Mouse (Mus musculus) testis, postnatal 10 days (tissue): ENCODE data around the gene Arpc5.
"Not testable (repeated sequence)": the region's sequence is repeated elsewhere in the genome, so short reads cannot be mapped to it uniquely, and the experiment has no call there.

Experiments used
- DNase-seq: peaks from one replicate; pipeline ENCODE4 v3.0.0; 2021; ENCODE audit warnings: low spot score

Gene Arpc5

GRCm38 (mm10) chr1:152766032-152766772, at the start of gene Arpc5, which contains the start of gene Rgl1:
TSS of gene Arpc5 (plus strand) at chr1:152766542.
TSS of gene Rgl1 (minus strand) at chr1:152766351.
- DNase-seq: peak; percentile 99

DNA sequence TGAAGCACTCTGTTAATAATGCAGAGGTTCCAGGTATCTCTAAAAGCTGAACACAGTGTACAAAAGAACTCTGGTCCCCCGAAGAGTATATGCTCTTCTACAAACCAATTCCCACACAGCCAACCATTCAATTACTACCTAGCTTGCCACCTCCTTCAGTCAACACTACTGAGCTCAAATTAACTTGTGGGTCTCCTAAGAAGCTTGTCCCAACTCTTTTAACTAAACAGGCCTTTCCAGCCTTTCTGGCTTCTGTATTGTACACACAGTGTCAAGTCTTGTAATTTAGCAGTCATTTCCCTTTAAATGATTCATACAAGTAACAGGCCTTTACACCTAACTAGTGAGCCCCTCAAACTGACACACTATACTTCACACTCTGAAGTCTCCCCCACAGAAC, 49.0 kb upstream of the Arpc5 start:
- DNase-seq: no peak

DNA sequence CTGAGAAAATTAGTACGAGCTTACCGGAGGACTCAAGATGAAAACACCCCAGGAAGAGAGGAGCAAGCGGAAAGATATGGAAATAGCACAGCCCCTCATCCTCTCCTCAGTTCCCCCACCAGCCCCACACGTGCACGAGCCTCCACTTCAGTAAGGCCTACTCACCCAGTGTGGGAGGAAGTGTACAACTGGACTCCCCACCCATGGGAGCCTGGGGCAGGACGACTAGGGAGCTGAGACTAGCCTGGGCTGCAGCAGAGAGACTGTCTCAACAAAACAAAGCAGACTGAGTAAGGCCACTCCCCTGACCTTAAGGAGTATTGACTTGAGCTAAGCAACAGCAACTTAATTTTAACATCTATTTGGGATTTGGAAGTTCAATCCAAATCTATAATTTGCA, 48.1 kb upstream of the Arpc5 start:
- no peak for DNase-seq

- DNase-seq: no peak
Measured at GRCm38 (mm10) chr1:152720969-152721368, 45.4 kb upstream of the Arpc5 start.

- no peak for DNase-seq
Measured at GRCm38 (mm10) chr1:152721535-152722198, 44.7 kb upstream of the Arpc5 start.

GRCm38 (mm10) chr1:152724286-152724685, 42.1 kb upstream of the Arpc5 start:
- DNase-seq: no peak

GRCm38 (mm10) chr1:152726095-152726494, 40.2 kb upstream of the Arpc5 start:
- DNase-seq: no peak

- DNase-seq: no peak
Measured at GRCm38 (mm10) chr1:152727604-152728236, 38.6 kb upstream of the Arpc5 start.

DNA sequence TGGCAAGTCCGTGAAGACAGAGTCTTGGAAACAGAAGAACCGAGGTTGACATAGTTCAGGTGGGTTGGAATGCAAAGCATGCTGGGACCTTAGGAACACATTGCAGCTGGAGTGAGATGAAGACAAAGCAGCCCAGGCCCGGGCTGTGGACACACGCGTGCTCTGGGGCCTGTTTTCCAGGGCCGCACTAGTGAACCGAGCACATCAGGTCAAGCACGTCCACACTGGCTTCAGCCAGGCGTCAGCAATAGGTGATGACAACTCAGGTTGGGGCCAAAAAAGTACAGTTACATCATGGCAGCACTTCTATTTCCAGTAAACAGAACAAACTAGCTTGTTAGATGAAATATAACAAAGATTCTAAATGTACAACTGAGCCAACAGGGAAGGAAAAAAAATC, 27.5 kb upstream of the Arpc5 start:
- no peak for DNase-seq

DNA sequence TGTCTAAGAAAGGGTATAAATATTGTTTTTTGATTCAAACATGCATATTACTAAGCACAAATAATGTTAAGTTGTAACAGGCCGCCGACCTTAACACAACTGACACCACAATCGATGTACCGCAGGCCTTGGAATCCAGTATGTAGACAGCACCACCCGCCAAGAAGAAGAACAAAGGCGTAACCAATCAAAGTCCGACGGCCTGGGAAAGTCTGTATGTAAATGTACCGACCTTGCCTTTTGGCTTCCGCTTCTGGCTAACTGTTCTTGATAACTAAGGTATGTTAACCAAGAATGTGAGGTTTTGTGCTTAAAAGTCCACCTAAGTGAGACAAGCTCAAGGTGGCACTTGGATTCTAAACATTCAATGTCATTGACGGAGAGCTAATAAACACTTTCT, 27.0 kb upstream of the Arpc5 start:
- DNase-seq: no peak

DNA sequence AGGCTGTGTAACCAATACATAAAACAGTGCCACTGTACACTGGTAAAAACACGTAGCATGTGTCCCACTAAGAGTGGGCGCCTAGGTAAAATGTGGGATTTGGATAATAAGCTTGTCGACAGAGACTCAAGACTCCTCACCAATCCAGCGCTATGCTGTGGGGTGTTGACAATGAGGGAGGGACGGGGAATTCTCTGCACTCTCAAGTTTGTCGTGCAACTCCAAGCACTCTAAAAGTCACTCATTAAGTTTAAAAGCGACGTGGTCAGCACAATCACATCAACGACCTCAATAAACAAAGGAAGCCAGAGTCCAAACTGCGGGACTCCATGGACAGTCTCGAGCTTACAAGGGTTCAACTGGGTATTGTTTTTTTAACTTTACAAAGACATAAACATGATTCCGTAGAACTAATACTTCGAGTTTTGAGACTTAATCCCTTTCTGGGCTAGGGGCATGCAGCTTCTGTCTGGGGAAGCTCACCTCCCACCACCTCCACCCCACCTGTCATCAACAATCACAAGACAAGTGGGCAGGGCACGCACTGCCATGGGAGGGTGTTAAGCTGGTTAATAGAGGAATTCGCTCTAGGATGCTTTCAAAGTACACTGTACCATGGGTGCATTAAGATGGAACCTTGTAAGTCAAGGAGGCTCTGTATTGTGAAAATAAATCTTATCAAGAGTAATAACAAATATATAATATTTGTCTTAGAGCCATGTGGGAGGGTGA, 23.1 kb upstream of the Arpc5 start:
- no peak for DNase-seq

- DNase-seq: peak; percentile 93
Measured at GRCm38 (mm10) chr1:152746426-152746825, 19.9 kb upstream of the Arpc5 start.

DNA sequence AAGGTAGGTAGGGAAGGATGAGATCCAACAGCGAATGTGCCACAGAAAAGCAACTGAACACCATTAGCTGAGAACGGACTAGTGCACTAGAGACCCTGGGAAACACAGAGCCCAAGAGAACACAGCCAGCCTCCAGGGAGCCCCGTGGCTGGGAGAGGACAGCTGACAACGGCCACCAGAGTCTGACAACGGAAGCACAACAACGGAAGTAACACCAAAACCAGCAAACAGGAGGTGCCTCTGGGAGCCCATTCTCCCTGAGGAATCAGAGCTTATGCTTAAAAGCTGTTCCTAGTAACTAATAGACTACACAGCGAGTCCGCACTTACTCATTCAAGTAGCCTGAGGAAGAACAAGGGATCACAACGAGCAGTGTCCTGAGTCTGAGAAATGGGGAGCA, 17.1 kb upstream of the Arpc5 start:
- no peak for DNase-seq

DNA sequence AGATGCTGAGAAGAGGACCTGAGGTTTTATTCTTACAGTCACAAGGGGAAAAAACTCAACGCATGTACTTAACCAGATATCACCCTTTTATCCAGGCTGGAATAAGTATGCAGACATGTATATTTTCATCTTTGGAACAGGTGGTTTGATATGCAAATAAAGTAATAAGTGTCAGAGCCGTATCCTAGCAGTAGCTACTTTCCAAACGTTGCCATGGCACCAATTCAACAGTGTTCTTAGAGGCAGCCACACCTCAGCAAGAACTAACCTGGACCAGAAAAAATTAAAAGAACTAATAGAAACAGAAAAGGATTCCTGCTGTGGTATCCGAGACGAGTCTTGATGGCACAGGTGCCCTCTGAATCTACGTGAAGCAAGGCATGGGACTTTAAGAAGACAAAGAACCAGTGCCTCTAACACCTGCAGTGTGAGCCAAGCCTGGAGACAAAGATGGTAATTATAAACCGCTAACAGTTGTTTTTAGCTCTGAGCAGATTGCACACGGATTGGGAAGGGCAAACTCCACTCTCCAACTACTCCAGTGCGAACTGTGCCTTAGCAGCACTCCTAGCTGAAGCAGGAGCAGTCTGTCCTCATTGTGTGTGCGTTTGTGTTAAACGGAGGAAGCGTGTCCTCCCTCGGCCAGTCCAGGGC, 15.9 kb upstream of the Arpc5 start, which contains the start of gene Apobec4:
Apobec4 (plus strand) TSS at position 240 of the 654 bp plus-strand sequence.
- no peak for DNase-seq

GRCm38 (mm10) chr1:152761791-152762190, 4.6 kb upstream of the Arpc5 start:
- no peak for DNase-seq

DNA sequence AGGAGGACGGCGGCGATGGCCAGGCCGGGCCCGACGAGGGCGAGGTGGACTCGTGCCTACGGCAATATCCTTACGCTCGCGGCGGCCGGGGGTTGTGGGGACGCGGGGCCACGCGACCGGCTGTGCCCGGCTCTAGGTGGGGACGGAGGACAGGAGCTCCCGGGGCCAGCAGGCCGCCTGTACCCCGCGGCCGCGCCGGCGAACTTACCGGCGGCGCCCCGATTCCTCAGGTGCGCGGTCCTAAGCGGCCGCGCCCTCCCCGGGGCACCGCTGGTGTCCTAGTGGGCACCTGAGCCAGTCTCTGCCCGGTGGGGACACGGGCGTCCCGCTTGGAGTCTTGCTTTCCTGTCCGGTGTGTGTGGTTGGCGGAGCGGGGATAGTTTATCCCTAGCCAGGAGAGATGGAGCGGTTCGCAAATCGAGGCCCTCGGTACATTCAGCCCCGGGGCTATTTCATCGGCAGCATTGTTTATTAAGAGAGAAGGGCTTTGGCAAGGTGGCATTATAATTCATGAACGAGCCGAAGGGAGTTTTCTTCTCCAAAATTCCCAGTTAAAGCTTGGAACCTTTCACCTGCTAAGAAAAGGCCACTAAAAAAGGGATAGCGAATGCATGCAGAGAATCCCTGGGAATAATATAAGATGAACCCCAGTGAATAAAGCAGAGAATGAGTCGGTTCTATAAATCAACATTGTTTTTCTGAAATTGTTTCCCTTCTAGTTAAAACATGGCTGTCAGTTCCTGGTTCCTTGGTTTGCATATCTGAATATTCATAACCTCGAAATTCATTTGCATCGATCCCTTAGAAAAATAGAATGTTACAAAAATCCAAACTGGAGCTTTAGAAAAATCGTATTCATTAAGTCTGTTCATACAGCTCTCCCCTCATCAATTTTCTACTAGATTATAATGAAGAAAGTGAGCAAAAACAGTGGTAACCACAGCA, 734 bp downstream of the Arpc5 start:
- no peak for DNase-seq

DNA sequence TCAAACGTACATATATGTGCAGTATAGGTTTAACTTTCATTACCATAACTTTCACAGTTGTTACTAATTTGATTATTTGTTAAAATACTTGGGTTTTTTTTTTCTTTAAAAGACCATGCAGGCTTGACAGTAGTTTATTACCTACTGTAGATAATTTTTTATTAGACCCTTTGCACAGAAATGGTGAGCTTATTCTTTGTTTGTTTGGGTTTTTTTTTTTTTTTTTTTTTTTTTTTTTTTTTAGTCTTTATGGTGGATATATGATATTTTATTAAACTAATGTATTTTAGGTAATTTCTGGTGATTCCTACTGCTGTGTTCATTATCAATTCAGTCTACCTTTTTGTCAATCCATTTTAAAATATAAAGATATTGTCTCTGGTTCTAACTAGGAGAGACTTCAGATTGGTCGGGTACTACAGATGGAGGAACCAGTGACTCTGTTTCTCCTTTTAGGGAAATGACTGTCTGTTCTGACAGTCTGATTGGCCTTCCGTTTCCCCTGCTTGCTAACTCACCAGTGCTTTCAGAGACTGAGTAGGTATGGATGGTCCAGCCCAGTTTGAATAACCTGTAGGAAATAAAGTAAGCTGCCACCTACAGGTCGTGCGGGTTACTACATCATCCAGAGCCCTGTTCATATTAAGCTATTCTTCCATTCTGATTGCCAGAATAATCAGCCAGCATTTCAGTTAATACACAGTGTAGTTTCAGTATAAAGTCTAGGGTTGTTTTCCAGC, 1.6 kb downstream of the Arpc5 start:
- peak; percentile 87 for DNase-seq

GRCm38 (mm10) chr1:152771016-152771415, 4.7 kb downstream of the Arpc5 start:
- DNase-seq: no peak

DNA sequence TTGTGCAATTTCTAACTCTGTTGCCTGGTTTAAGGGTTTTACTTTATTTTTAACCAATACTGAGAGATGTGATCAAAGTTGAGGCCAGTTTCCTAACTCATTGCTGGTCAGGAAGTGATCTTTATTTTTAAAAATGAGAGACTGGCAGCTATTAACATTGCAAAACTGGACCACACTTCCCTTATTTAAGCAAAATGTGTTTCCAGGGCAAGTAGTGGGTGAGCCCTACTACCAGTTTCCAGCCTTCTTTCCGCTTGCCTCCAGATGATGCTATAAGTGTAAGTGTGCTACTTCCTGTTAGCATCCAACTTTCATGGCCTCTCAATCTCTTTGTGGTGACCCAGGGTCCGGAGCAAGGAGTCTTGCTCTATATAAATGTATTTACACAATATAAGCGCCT, 8.3 kb downstream of the Arpc5 start:
- not testable (repeated sequence) for DNase-seq
